Mouse (Mus musculus) lung, postnatal 36 days (tissue): ENCODE results near the gene Rho.
A peak's percentile ranks its signal among the peaks of the same experiment; 100 is the strongest.

ENCODE experiments used
- DNase-seq: peaks from one replicate; pipeline ENCODE4 v3.0.0; 2022; ENCODE audit warnings: mixed read lengths

The Rho gene

DNA sequence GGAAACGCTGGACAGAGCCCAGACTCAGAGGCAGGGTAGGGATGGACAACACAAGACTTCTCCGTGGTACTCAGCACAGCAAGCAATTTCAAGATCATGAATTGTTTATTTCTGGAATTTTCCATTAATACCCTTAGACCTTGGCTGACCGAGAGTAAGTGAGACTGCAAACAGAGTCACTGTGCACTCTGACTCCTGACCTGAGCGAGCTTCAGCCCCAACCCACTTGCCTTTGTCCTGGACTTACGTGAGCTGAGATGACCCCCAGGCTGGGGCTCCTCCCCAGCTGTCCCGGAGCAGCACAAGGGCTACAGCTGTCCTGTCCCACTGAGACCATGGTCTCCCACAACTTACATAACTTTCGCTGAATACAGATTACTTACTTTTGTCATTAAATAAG lies 51.3 kb downstream of the Rho start:
- DNase-seq, result no peak

DNA sequence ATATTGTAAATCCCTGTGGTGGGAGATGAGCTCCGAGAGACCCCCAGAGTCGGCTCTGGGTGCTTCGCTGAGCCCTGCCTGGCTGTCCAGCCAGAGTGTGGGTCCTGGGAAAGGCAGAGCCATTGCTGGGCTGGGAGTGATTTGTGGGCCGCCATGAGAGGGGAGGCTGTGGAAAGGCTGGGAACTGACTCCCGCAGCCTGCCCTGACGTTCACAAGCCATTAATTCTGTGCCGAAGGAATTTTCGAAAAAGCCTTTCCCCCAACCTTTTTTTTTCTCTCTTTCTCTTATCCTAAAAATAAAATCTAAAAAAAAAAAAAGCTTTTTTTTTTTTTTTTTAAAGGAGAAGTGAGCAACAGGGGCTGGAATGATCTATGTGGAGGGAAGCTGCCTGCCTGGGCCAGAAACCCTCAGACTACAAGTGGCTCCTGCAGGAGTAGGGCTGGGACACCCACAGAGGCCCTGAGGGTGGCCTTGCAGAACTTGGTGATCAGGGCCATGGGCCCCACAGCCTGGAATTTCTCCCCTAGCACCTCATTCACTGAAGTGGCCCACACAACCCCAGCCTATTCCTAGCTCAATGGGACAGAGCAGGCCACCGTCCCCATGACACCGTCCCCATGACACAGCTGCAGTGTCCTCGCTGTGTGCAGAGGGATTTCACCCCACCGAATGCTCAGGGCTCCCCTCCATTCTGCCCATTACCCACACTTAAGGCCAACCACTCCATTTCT lies 51.9 kb downstream of the Rho start:
- DNase-seq, result peak; percentile 64

DNA sequence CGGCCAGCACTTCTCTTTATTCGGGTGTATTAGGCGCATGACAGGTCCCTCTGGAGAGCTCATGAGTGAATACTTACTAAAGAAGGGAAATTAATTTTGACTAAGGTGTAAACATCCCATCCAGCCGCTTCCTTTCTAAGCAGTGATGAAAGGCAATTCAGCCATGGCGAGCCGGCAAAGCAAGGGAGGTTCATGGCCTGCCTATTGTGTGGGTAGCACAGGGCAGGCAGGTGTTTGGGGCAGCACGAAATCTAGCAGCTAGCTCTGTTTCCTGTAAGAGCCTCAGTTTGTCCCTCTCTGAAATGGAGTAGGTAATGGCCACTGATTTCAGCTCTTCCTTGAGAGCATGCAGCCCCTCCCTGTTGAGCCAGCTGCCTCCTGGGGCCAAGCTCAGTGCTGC lies 53.0 kb downstream of the Rho start:
- DNase-seq, result no peak

DNA sequence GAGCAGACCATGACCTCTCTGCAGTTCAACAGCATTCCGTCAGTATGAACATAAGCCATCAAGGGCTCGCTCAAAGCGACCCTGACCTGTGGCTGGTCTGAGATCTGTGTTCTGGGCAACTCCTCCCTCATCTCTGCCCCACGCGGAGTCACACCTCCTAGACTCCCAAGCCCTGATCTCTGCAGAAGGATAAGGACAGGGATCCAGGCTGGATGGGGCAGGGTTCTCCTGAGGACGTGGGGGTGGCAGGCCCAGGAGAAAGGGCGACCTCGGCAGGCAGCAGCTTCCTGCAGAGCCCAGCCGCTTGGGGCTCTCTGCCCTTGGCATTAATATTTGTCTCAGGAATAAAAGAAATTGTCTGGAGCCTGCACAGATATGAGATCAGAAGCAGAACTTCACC lies 54.1 kb downstream of the Rho start:
- DNase-seq, result no peak

DNA sequence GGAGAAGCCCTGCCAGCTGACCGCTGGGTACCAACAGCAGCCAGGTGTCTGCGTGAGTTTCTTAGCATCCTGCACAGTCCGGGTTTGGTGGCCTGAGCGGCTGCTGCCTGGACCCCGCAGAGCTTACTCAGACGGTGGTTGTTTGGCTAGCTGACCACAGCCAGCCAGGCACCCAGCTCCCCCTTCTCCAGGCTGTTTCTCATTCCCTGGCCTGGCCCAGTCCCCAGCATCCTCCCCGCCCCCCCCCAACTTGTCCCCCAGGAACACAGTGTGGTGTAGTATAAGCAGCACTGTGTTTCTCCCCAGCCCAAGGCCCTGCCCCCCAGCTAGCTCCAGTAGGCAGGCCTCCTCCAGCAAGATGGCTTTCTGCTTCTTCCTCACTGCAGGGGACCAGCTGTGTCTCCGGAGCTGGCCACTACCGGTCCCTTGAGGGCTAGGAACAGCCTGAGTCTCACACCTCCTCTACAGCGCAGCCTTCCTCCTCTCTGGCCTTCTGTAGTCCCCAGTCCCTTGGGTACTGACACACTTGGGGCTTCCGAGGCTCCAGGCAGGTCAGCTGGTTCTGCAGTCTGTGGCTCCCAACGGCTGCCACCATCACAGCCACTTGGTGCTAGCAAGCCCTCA lies 55.0 kb downstream of the Rho start:
- no peak for DNase-seq

DNA sequence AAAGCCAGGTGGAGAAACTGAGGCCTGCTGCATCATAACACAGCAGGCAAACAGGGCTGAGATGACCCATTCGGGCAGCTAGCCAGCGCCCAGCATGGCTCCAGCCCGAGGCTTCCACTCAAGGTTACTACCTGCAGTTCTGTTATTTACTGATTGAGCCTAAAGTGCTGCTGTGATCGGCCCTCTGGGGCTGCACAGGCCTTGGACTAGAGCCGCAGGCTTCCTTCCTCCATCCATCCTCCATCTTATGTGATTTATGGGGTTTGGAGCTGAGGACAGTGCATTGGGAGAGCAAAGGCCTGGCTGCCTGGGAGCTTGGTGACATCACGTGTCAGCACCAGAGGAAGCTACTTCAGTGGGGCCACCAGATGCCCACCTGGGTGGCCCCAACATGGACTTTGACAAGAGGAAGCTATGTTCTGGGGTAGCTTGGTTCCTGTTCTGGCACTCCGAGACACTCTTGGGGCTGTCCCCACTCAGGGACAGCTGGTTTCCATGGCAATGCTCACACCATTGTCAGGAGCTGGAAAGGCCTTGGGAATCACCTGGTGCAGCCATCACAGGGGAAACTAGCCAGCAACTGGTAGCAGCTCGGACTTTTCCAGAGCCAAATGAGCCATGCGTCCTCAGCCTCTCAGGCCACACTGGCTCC lies 55.7 kb downstream of the Rho start:
- DNase-seq, result no peak

DNA sequence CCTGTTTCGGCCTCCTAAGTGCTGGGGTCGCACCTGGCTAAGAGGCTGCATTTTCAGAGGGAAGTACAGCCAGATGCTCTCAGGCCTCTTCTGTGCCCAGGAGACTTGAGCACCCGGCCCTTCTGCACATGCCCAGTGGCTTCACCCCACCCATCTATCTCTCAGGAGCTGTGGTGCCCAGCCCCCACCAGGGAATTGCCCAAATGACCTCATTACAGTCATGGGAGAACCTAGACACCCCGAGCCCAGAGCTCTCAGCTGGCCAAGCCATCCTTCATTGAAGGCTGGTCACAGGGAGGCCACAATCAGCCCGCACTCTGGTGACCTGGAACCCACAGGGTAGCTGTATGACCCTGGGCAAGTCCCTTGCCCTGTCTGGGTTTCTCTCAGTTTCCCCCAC lies 57.5 kb downstream of the Rho start:
- DNase-seq, result no peak

DNA sequence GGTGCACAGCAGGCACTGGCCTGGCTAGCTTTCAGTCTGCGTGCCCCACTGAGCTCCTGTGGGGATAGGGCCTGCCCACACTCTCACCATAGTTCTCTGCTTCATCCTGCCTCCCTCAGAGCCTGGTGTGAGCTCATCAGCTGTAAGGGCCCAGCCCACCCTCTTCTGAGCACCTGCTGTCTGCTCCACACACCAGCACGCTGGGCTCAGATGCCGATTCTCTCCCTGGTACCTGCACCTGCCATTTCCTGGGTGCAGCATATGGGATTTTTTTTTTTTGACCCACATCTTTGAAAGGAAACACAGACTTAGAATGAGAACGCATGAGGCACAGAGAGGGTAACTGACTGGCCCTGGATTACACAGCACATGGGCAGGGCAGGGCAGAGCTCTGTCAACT lies 58.1 kb downstream of the Rho start:
- DNase-seq, result no peak
